Mouse (Mus musculus): ENCODE data around the gene Ezh1.

Gene Ezh1

DNA sequence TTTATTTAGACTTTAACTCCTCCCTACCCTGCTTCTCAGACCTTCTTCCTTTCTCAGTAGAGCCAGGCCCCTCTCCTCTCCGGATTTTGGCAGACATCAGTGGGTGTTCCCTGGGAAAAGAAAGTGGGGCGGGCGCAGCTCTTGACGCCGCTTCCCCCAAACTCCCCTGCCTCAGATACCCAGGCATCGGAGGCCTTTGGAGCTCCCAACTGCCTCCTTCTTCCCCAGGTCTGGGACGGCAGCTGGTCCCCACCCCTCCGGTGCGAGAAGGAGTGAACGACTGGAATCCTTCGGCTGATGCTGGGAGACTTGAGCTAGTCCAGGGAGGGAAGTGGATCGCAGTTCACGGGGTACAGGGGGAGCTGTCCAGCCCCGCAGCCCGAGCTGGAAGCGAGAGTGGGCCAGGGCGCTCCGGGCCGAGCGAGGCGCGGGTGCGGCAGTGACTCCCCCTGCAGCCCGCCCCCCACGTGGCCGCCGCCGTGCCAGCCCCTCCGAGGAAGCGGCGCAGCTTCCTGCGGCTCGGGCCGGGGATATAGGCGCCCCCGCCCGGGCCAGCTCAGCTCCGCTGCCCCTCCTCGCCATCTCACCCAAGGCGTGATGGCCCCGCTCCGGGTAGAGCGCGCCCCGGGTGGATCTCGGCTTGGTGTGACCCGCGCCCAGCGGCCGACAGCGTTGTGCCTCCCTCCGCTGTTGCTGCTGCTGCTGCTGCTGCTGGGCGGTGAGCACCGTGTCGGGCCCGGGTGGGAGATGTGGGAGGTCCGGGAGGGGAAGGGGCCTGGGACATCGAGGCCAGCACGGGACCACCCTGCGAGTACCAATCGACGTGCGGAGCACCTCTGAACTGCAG, 19.8 kb upstream of the Ezh1 start, which contains the start of gene Ramp2:
Gene Ramp2 (plus strand): TSS at position 174 of the 847 bp plus-strand sequence.
- peak; percentile 78 to 85 for DNase-seq

DNA sequence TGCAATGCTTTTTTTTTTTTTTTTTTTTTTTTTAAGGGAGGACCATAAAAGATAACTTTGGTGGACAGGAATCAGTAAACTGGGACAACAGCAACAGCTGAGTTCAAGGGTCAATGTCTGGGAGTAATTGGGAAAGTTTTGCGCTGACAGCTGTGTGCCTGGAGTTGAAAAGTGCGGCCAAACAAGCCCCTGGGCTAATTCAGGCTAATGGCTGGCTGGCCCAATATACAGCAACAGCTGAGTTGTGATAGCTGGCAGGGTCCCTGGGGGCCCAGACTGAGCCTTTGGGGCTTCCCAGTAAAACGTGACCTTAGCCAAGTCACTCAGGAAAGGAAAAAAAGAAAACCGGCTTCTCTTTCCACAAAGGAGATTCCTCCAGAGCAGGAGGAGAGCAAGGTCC, 18.8 kb upstream of the Ezh1 start:
- DNase-seq = peak in 1 of 2 experiments; percentile 40

DNA sequence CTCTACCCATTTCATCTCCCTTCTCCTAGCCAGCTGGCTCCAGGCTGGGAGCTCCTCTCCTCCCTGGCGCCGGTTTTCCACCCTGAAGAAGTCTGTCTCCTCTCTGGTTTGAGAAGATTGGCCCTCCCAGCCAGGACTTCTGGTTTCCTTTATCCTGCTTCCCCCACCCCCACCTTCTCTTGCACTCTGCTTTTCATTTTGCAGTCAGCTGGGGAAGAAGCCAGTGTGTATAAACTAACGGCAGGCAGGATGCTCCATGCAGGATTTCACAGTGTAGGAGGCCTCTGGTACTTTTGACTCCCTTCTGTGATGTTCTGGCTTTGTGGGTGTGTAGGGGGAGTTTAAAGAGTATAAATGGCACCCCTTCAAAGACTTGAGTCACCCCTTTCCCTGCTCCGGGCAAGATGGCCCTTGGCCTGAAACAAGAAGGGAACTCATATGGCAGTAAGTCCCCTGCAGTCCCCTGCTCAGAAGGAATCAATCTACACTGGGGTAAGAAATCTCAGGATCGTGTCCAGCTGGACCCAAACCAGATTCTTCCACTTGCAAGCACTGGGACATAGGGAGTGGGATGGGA, 11.9 kb upstream of the Ezh1 start:
- DNase-seq = no peak

DNA sequence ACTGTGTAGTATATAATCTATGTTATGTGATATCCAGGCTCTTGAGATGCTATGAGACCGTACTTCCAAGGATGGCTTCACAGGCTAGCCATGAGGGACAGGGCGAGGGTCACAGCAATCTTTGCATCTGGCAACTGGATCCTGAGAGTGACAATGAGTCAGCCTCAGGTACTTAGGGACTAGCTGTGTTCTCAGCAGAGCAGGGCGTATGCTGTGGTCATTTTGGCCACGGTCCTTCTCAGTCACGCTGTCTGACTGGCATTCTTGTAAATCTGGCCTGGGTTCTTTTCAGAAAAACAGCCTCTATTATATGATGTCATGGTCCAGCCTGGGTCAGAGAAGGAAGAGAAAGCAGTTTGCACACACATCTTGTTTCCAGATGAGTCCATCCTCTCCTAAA, 10.5 kb upstream of the Ezh1 start:
- DNase-seq = no peak

DNA sequence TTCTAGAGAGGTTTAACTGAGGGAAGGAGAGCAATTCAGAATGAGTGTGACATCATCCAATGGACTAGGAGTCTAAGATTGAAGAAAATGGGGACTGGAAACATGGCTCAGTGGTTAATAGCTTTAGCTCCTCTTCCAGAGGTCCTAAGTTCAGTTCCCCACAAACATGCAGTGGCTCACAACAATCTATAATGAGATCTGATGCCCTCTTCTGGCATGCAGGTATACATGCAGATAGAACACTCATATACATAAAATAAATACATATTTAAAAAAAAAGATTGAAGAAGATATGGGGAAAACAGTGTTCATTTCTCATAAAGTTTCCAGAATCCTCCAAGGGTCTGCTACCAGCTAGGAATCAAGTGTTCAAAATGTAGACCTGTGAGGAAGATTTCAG, 9.2 kb upstream of the Ezh1 start:
- no peak for DNase-seq

DNA sequence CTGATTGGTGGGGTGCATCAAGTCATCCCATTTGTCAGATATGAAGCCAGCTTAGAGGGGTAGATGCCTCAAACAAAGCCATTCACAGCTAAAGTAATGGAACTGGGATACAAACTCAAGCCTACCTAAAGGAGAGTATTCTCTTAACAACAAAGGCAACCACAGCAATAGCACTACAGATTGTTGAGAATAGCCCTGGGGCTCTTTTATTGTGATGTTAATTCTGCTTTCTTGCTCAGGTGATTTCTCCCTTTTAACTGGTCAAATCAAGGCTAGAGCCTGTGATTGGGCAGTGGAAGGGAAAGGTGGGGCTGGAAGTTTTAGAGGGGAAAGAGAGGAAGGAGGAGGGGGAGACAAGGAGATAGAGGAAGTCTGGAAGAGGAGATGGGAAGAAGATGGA, 7.9 kb upstream of the Ezh1 start:
- no peak for DNase-seq

DNA sequence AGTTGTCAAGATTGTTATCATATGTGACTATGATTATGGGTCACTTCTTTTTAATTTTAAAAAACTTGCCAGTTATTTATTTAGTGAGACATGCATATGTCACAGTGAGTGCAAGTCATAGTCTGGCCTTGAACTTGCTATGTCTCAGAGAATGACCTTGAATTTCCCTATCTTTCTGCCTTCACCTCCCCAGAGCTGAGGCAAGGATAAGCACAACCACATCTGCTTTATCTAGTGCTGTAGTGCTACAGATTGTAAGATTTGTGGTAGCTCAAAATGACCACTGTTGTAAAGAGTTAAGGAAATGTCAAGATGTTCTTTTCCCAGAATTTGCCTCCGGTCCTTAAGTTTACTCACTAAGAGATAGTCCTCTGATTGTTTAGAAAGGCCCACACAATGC, 7.0 kb upstream of the Ezh1 start:
- no peak for DNase-seq

DNA sequence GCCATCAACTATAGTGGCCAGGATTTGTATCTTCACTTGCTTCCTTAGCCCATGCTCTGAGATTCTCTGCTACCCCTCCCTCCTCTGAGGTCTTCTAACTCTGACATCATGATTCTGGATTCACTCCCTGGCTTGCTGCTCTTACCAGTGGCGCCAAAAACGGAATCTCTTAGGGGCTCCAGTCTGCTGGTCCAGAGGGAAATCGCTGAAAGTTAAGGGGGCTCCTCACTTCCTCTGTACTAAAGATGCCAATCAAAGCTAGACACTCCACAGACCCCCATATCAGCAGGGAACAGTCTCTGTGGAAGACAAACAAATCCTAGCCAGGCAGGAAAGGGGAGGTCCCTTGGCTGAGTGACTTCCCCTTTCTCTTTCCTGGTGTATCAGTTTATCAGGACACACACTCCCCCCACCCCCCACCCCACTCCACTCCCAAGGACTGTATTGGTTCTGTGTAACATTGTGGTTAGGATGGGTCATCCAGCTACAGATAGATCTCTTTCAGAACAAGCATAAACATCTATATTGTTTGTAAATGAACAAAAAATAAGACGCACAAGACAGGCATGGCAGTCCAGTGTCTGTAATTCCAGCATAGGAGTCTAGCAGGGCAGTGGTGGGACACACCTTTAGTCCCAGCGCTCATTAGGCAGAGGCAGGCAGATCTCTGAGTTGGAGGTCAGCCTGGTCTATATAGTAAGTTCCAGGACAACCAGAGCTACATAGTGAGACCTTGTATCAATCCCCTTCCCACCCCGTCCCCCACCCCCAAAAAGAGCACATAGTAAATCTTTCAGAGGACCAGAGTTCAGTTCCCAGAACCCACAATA, 6.0 kb upstream of the Ezh1 start:
- peak; percentile 74 to 85 for DNase-seq

DNA sequence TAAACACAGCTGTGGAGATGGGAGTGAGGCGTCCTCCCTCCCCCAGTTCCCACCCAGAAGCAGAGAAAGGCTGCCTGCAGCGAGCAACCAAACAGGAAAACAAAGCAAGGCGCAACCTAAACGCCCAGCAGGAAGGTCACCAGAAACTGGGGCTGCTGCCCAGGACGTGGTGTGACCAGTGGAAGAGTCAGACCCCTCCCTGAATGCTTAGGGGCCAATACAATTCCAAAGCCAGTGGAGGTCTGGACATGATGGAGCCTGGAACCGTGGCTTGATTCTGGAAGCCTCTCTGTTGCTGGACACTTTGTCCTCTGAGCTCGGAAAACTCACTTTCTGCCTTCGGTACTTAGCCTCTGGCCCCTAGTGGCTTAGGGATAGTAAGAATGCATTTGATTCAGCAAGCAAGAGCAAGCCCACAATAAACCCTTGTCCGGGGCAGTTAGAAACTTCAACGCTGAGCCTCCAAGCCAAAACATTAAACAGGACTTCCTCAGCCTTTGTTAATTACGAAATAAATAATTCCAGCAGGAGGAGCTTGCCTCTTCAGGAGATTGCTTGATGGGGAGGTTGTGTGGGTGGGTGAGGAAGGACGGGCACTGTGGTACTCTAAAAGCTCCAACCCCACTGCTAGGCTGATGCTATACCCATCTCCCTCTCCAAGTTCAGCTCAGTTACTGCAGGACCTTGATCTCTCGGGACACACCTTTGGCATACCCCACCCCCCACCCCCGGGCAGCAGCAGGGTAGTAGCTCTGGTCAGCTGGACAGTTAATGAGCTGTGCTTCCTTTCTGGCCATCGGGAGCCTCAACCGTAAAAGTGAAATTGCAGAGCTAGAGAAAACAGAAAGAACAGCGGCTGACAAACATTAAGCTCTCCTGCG, 5.0 kb upstream of the Ezh1 start:
- peak; percentile 85 to 90 for DNase-seq

DNA sequence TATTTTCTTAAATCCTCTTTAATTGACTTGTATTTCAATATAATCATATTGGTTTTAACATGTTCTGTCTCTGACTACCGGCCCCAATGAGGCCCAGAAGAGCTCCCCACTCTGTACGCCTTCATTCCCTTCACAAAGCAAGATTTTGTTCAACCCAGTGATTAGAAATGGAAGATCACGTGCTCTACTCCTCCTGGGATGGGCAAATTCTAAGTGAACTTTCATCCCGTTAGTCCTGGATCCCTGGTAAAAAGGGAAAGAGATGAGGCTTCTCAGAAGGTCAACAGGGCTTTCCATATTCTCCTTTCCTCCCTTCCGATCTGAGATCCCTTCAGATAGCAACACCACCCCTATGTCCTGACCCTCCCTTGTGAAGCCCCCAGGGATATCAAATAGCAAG, 4.3 kb upstream of the Ezh1 start:
- no peak for DNase-seq

DNA sequence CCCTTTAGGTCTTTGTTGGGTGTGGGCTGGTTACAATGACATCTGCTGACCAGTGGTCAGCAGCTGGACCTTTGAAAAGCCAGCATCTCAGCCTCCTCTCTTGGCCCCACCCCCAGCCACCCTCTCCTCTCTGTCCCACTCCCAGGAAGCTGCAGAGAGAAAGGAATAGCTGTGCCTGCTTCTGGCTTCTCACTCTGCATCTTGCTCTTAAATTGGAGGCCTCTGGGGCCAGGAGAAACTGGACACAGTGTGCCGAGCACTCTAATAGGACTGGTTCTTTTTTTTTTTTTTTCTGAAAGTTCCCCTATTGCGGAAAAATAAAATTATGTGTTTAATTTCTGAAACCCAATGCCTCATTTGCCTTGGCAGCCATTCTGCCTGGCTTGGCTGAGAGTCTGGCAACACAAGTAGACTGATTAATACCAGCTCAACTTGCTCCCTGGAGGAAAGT, 3.8 kb upstream of the Ezh1 start:
- peak in 1 of 2 experiments; percentile 75 for DNase-seq

DNA sequence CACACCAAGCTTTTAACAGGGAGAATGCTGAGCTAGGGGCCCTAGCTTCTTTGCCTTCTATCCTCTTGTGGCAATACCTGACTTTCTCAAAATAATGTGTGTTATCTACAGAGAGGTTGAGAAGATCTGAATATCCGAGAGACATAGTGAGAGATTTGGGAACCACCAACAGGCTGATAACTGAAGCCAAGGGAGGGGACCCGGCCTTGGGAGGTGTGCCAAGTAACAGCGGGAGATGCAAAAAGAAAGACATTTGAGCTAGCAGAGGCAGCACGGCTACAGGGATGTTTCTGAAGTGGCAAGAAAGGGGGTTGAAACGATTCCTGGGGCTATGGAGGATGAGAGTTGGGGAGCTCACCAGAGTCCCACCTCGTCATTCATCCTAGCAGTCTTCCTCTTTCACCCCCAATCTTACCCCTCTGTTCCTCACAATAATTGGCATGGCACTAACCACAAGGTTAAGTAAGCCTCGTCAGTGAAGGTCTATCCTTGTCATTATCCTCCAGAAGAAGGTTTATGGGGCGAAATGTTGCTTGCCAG, 3.2 kb upstream of the Ezh1 start:
- peak; percentile 52 to 62 for DNase-seq

DNA sequence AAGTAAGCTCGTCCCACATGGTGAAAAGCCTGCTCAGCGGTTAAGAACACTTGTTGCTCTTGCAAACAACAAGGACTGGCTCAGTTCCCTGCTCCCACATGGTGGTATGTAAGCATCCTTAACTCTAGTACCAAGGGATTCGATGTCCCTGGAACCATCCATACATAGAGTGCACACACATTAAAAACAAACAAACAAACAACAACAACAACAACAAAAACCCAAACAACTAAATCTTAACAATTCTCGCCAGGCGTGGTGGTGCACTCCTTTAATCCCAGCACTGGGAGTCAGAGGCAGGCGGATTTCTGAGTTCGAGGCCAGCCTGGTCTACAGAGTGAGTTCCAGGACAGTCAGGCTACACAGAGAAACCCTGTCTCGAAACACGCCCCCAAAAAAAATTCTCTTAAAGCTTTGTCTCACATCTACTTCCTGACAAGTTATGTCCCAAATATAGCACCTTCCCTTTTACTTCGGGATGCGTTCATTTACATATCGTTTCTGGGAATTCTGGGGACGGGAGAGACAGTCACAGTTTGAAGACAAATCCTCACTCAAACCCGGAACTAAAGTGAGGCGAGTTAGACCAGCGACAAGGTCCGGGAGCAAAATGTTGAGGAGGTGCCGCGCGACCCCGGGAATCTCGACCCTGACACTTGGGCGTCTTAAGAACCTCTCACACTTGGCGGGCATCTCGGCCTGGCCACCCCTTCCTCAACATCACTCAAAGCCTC, 765 bp downstream of the Ezh1 start:
- peak in 1 of 2 experiments; percentile 37 for DNase-seq

DNA sequence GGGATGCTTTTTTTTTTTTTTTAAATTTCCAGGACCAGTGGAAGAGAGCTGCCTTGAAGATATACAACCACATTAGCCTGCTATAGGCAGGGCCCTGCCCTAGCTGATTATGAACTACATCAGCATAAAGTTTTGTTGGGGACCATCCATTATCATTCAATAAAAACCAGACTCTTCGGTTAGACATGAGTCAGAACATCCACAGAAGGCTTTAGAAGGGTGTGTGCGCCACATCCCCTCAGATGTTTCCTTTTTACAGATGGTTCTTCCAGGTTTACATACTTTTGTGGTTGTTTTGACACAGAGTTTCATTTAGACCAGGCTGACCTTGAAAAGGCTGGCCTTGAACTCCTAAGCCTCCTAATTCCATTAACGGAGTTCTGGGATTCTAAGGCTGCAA, 1.9 kb downstream of the Ezh1 start:
- no peak for DNase-seq

DNA sequence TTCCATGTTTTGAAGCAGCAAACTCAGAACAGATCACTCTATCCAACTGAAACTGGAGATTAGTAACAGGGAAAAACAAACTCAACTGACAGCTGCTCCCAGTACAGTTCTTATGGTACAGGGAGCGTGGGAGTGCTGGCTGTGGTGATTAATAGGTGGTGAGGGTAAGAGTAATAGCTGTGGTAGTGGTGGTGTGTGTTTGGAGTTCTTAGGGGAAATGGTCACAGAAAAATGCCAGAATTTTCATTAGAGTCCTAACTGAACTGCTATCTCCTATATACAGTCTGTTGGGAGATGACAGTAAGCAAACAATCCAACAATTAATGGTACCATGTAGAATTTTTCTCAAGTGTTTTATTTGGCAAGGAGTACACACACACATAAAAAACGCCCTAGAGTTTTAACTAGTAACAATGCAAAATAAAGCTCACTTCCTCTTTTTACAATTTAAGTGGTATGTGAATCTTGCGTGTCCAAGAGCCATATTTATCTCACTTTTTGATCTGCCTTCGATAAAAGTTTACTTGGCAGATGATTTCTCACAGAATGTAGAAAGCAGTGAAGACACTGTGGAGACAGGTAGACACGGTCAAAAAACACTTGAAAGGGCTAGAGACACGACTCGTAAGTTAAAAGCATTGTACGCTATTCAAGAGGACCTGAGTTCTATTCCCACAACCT, 4.8 kb downstream of the Ezh1 start:
- no peak for DNase-seq

DNA sequence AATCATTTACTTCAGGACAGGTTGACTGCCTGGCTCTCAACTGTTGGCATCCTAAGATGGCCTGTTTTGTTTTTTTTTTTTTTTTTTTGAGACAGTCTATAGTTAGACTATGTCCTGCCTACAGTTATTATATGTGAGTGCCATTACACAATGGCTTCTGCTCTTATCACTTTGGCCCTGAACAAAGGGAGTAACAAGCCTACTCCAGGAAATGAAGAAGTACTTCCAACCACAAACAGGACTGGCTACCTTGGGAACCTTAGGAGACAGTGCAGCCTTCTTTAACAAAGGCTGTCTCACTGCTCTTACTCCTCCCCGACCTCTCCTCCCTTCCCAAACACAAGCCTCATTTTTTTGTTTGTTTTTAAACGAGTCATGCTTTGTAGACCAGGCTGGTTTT, 5.4 kb downstream of the Ezh1 start:
- DNase-seq = peak in 1 of 2 experiments; percentile 16

DNA sequence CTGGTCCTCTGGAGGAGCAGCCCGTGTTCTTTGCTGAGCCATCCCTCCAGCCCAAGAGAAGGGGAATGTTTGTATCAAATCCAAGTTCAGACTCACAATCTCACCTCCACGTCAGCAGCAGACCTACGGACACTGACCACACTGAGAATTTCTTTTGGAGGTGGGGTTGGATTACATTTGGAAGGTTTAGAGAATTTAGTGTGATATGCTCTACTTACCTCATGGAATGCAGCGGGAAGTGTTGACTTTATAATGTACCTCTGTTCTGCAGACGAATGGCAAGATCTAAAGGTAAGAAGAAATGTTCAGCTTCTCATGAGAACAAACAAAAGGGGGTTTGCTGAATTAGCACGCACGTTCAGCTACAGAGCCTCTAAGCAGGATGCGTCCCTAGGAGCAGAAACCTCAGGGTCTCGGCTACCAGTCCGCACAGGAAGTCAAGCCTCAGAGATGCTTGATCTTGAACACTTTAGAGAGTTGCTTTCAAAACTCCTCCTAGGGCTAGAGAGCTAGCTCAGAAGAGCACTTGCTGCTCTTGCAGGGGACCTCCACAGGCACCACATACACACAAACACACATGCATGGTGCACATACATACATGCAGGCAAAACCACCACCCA, 7.7 kb downstream of the Ezh1 start:
- no peak for DNase-seq

DNA sequence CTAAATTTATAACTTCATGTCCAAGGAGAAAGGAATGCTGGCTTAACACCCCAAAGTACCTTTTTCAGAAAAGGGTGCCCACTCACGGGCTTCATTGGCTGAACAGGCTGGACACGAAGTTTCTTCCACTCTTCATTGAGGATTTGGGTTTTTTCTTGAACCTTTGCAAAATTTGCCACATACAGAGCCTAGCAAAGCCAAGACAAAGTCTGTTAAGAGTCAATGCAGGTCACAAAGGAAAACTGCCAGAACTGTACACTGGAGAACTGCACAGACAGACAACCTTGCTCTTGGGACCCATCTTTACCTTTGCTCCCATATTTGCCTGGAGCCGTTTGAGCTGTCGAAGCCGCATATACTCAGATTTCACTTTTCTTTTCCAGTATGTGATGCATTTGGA, 9.3 kb downstream of the Ezh1 start:
- DNase-seq = no peak

DNA sequence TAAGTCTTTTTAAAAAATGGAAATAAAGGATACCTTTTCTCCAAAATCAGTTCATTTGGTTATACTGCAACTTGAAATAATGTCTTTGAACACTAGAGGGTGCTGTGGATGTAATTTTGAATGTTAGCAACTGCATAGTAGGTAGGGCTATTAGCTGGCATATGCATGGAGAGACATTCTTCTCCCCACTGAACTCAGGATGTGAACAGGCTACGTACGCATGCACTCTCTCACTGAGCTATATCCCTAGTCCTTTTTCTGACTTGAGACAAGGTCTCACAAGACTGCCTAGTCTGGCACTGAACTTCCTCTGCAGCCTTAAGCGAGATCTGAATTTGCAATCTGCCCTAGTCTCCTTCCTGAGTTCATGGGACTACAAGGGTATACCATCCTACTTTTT, 14.3 kb downstream of the Ezh1 start:
- peak in 1 of 2 experiments; percentile 37 for DNase-seq

DNA sequence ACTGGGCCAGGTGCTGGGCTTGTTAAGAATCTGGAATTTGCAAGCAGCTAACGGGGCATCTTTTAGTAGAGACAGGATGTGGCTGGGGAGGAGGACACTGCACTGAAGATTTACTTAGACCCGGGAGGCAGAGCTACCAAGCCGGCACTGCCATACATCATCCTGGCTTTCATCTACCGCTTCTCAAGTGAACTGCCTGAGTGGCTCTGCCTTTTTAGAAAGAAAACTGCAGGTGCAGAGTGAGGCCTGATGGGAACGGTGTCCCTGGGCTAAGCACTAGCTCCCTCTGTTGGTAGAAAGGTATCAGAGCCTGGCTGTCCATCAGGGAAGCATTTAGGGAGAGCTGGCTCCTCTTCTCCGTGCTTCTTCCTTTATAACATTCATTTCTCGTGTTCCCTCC, 25.3 kb downstream of the Ezh1 start:
- DNase-seq = peak in 1 of 2 experiments; percentile 30
